Mouse (Mus musculus): ENCODE measurements around the gene Mpeg1. TPM values are rescaled to one million over a fixed set of nuclear protein-coding genes. Genes with fewer than 3 reads are reported as not detected.

The Mpeg1 gene
- polyA plus RNA-seq, 3 experiments from 2014 or later, result 0.17 to 0.97 TPM; not detected in 1

GRCm38 (mm10) chr19:12493453-12494186, 33.0 kb downstream of the Mpeg1 start:
- no peak for ATAC-seq

- no peak for ATAC-seq
Observed at GRCm38 (mm10) chr19:12494187-12494458, 33.5 kb downstream of the Mpeg1 start.

DNA sequence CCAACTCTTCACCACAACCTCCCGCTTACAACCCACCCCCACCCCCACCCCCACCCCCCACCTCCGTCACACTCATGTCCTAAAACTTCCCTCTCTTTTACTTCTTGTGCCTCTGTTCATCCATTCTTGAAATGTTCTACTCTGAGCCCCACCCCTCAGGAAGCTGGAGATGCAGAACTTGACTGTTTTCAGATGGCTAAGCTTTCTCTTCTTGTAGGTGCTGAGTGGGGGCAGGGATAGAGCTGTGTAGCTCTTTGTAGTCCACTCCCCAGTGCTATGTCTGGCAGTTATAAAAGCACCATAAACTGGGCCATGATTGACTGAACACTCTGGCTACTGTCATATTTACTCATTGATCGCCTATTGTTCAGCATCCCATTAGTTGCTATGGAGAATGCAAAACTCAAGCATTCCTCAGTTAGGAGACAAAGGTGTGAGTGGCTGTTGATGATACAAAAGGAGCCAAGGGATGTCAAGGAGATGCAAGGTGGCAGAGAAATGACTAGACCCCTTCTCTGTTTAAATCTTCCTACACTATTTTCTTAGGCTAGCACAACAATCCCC, 34.5 kb downstream of the Mpeg1 start:
- no peak for ATAC-seq

- ATAC-seq, result no peak
Observed at GRCm38 (mm10) chr19:12496241-12496640, 35.7 kb downstream of the Mpeg1 start.

DNA sequence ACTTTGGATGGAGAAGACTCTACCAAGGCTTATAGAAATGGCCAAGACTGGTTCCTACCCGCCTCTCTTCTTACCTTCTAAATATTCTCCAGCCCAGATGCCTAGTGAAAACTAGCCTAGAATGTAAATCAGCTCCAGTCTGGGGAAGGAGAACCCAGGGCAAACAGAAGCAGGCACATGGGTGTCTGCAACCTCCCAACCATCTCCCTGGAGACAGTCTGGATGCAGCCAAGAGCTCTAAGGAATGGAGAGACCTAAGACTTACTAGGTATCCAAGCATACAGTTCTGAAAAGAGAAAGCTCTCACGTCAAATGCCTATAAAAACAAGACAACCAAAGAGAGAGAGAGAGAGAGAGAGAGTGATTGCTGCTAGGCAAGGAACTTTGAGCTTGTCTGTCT, 37.3 kb downstream of the Mpeg1 start:
- no peak for ATAC-seq

GRCm38 (mm10) chr19:12498321-12498720, 37.7 kb downstream of the Mpeg1 start:
- no peak for ATAC-seq

- no peak for ATAC-seq
Observed at GRCm38 (mm10) chr19:12498941-12499340, 38.4 kb downstream of the Mpeg1 start.

GRCm38 (mm10) chr19:12499485-12499884, 38.9 kb downstream of the Mpeg1 start:
- no peak for ATAC-seq

DNA sequence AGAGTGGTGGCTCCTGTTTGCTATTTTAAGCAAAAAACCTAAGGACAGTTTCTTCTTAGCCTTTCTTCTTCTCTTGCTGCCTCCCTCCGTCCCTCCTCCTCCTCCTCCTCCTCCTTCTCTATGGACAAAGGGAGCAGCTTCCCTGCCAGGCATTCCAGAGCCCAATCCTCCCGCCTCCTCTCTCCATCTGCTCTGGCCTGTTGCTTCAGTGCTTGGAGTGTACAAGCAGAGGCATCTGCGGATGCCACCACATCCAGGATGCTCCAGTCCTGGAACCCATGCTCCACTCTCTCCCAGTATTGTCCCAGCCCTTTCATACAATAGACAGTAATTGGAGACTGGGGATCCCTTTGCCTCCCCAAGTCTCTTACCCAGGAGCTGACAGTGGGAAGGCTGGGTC, 39.5 kb downstream of the Mpeg1 start:
- no peak for ATAC-seq

DNA sequence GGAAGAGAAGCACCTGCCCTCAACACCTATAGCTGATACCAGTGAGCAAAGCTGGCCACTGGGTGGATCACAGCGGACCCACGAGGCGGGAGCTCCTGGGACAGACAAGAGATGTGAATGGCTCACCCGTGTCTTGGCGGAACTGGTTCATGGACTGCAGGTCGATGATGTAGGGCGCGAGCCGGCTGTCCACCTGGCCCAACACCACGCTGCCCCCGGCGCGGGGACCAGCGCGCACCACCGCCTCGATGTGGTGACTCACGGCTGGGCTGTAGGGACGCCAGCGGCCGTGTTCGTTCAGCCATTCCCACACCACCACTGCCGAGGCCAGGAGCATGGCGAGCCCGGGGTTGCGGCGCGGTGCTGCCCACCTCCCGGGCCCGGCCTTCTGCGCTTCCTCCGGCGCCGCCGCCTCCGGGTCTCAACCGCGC, 40.3 kb downstream of the Mpeg1 start:
- no peak for ATAC-seq

DNA sequence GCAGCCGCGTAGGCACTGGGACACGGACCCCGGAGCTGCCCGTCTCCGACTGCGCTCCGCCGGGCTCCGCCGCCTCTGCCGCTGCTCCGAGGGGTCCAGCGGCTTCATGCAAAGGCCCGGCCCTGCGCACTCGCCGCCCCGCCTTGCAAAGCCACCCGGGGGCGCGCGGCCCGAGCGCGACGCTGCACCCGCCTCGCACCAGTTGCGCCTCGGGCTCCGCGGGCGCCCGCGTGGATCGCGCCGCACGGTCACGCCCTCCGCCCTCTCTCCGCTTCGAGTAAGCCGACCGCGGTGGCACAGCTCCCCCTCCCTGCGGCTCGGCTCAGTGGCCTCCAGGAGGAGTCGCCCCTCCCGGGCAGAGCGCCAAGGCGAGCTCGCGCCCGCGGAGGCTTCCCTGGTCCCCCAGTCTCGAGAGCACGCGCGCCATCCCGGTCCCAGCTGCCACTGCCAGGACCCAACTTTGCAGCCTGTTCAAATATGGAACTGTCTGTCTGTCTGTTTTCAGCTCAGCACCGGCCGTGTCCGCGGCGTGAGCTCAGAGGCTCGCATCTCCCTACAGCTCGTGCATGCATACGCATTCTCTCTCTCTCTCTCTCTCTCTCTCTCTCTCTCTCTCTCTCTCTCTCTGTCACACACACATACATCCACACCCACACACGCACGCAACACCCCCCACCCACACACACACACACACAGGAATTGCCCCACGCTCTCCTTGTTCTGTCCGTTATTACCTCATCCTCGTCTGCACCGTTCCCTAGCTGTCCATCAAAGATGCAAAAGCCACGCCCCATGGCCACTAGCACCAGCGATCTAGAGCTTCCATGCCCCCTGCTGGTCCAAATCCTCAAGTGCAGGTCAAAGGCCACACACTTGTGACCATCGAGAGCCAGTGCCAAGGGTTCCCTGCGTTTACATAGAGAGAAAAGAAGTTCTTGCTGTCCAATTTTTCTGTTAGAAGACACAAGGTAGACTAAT, 41.1 kb downstream of the Mpeg1 start, which contains the start of gene Dtx4:
Gene Dtx4 (minus strand): TSS at position 85 of the 978 bp plus-strand sequence.
- peak; percentile 88 for ATAC-seq

DNA sequence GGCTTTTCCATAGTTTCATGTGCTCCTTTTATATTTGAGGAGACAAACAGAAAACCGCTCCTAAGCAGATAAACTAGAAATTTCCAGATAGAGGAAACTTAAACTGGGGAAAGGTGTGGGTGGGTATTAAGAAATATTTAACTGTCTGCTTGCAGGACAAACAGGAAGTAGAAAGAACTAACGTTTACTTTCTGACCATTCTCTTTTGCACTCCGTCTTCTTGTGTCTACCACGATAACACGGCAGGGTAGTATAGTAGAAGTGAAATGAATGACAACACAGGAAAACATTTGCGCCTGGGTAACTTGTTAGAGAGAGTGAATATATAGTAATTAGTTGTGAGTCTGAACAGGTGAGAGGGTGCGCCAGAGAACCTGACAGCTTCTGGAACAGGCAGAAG, 42.2 kb downstream of the Mpeg1 start:
- ATAC-seq, result no peak

GRCm38 (mm10) chr19:12514621-12515020, 54.0 kb downstream of the Mpeg1 start:
- ATAC-seq, result no peak

Other genes starting within 250 kb of the Mpeg1 start
- not detected for gene Olfr1432, start 228.2 kb upstream of the Mpeg1 start, polyA plus RNA-seq (2017; shearing (Covaris generic))
- gene Olfr262, start 219.1 kb upstream of the Mpeg1 start, polyA plus RNA-seq (2017; shearing (Covaris generic)), result not detected
- not detected for gene Olfr235, start 199.7 kb upstream of the Mpeg1 start, polyA plus RNA-seq (2017; shearing (Covaris generic))
- gene Olfr1434, start 180.9 kb upstream of the Mpeg1 start, polyA plus RNA-seq (2017; shearing (Covaris generic)), result not detected
- gene Olfr1436, start 161.6 kb upstream of the Mpeg1 start, polyA plus RNA-seq (2017; shearing (Covaris generic)), result not detected
- under 1 TPM in 1 of 3 experiments, not detected in 2; 0.15 TPM for gene Olfr1437, start 135.7 kb upstream of the Mpeg1 start, polyA plus RNA-seq (2017; shearing (Covaris generic))
- gene Olfr1438-ps1, start 124.9 kb upstream of the Mpeg1 start, polyA plus RNA-seq (2017; shearing (Covaris generic)), result under 1 TPM in 1 of 3 experiments, not detected in 2; 0.09 TPM
- gene Olfr1440, start 73.5 kb upstream of the Mpeg1 start, polyA plus RNA-seq (2017; shearing (Covaris generic)), result not detected
- not detected for gene Olfr1441, start 43.3 kb upstream of the Mpeg1 start, polyA plus RNA-seq (2017; shearing (Covaris generic))
- gene Pfpl, start 32.9 kb upstream of the Mpeg1 start, polyA plus RNA-seq (2017; shearing (Covaris generic)), result not detected
- 10 to 100 TPM in 2 of 3 experiments, under 1 TPM in 1; 0.96 to 13.7 (median 11.0) TPM for gene Dtx4, start 40.7 kb downstream of the Mpeg1 start, polyA plus RNA-seq (2017; shearing (Covaris generic))
- gene Fam111a, start 85.0 kb downstream of the Mpeg1 start, polyA plus RNA-seq (2017; shearing (Covaris generic)), result 10 to 100 TPM; 38.8 to 73.2 (median 42.7) TPM
- not detected for gene Gm4952, start 139.2 kb downstream of the Mpeg1 start, polyA plus RNA-seq (2017; shearing (Covaris generic))
- not detected for gene Glyat, start 172.5 kb downstream of the Mpeg1 start, polyA plus RNA-seq (2017; shearing (Covaris generic))
- gene Olfr1442, start 209.7 kb downstream of the Mpeg1 start, polyA plus RNA-seq (2017; shearing (Covaris generic)), result not detected
- not detected for gene Olfr1443, start 217.3 kb downstream of the Mpeg1 start, polyA plus RNA-seq (2017; shearing (Covaris generic))
- not detected for gene Keg1, start 235.0 kb downstream of the Mpeg1 start, polyA plus RNA-seq (2017; shearing (Covaris generic))